Mouse (Mus musculus) megakaryocyte, embryonic 14.5 days (primary cell): ENCODE results near the gene Inpp5d. TPM values are rescaled to one million over a fixed set of nuclear protein-coding genes. Genes with fewer than 3 reads are reported as not detected.

Source experiments
- H3K27me3 ChIP-seq: replicated peaks from 2 replicates; pipeline ENCODE3; 2012; ENCODE audit warnings: inconsistent platforms
- H3K36me3 ChIP-seq: replicated peaks from 2 replicates; pipeline ENCODE3; 2012; ENCODE audit warnings: low read length, inconsistent platforms, mixed read lengths
- H3K4me1 ChIP-seq: 2 replicates; pipeline ENCODE4 v1.6.1; 2012; ENCODE audit warnings: inconsistent platforms
- H3K4me3 ChIP-seq: replicated peaks from 2 replicates; pipeline ENCODE3; 2012; ENCODE audit warnings: moderate library complexity, mild to moderate bottlenecking, inconsistent platforms
- H3K9me3 ChIP-seq: 2 replicates; pipeline ENCODE4 v1.6.1; 2012; ENCODE audit warnings: inconsistent platforms
- FLI1 ChIP-seq: IDR thresholded peaks from 2 replicates; pipeline ENCODE4 v1.6.1; 2012; ENCODE audit warnings: low read length, inconsistent platforms, mixed read lengths
- GATA1 ChIP-seq: IDR thresholded peaks from 3 replicates; pipeline ENCODE4 v1.6.1; 2012; ENCODE audit warnings: mixed read lengths, low read length, inconsistent platforms, borderline replicate concordance
- polyA plus RNA-seq: library from polyadenylated mRNA; stranded (reverse); fragments of >175 nt; gene quantifications from 2 replicates; pipeline ENCODE4 v1.2.3, GENCODE M21; 2012; ENCODE audit warnings: low replicate concordance; ENCODE audit not compliant: insufficient read depth

Inpp5d gene
- polyA plus RNA-seq, 1 experiment = 107 TPM

- peaks cover 10% of the 10 kb centered on the region for H3K4me1 ChIP-seq
- no peak overlapping the region for H3K4me3 ChIP-seq
- no peaks in the 10 kb centered on the region for H3K9me3 ChIP-seq
- H3K27me3 ChIP-seq = peaks cover 69% of the 10 kb centered on the region
- TF ChIP-seq FLI1 (no peak), GATA1 (no peak)
- no peaks in the 10 kb centered on the region for H3K36me3 ChIP-seq
Measured at GRCm38 (mm10) chr1:87600533-87600932, 19.6 kb upstream of the Inpp5d start.

- TF ChIP-seq FLI1 = no peak
- TF ChIP-seq GATA1 = no peak
- H3K4me1 ChIP-seq = peaks cover 20% of the 10 kb centered on the region
- peaks cover 66% of the 10 kb centered on the region for H3K27me3 ChIP-seq
- H3K4me3 ChIP-seq = no peak overlapping the region
- H3K36me3 ChIP-seq = no peaks in the 10 kb centered on the region
- H3K9me3 ChIP-seq = no peaks in the 10 kb centered on the region
Measured at GRCm38 (mm10) chr1:87601801-87602200, 18.3 kb upstream of the Inpp5d start.

- no peak overlapping the region for H3K4me3 ChIP-seq
- TF ChIP-seq FLI1 (no peak), GATA1 (no peak)
- no peaks in the 10 kb centered on the region for H3K36me3 ChIP-seq
- H3K27me3 ChIP-seq = peaks cover 52% of the 10 kb centered on the region
- peaks cover 34% of the 10 kb centered on the region for H3K4me1 ChIP-seq
- no peaks in the 10 kb centered on the region for H3K9me3 ChIP-seq
Measured at GRCm38 (mm10) chr1:87603389-87603788, 16.7 kb upstream of the Inpp5d start.

GRCm38 (mm10) chr1:87605296-87605695, 14.8 kb upstream of the Inpp5d start:
- TF ChIP-seq FLI1 = no peak
- TF ChIP-seq GATA1 = no peak
- Histone ChIP-seq H3K27me3 (peaks cover 42% of the 10 kb centered on the region), H3K9me3 (no peaks in the 10 kb centered on the region)

GRCm38 (mm10) chr1:87607385-87608091, 12.6 kb upstream of the Inpp5d start:
- Histone ChIP-seq H3K36me3 (no peaks in the 10 kb centered on the region), H3K9me3 (0 out of 2 replicates have a peak, but pooled peaks cover under 1% of the 10 kb centered on the region), H3K4me1 (peaks cover 41% of the 10 kb centered on the region), H3K27me3 (peaks cover 36% of the 10 kb centered on the region), H3K4me3 (no peak overlapping the region)
- TF ChIP-seq FLI1 = no peak
- TF ChIP-seq GATA1 = no peak

More at GRCm38 (mm10) chr1:87605296-87605695, 14.8 kb upstream of the Inpp5d start:
- Histone ChIP-seq H3K36me3 (no peaks in the 10 kb centered on the region), H3K4me1 (peaks cover 41% of the 10 kb centered on the region), H3K4me3 (no peak overlapping the region)

- TF ChIP-seq FLI1 (no peak), GATA1 (no peak)
Measured at GRCm38 (mm10) chr1:87608416-87609046, 11.6 kb upstream of the Inpp5d start.

GRCm38 (mm10) chr1:87614576-87615295, 5.4 kb upstream of the Inpp5d start:
- Histone ChIP-seq H3K27me3 (peaks cover 3% of the 10 kb centered on the region), H3K4me1 (peaks cover 17% of the 10 kb centered on the region), H3K4me3 (no peak overlapping the region), H3K36me3 (no peaks in the 10 kb centered on the region), H3K9me3 (peaks cover 7% of the 10 kb centered on the region)
- no peak for TF ChIP-seq FLI1
- TF ChIP-seq GATA1 = no peak

More at GRCm38 (mm10) chr1:87608416-87609046, 11.6 kb upstream of the Inpp5d start:
- Histone ChIP-seq H3K4me3 (no peak overlapping the region), H3K27me3 (peaks cover 26% of the 10 kb centered on the region), H3K9me3 (peaks cover 7% of the 10 kb centered on the region), H3K36me3 (no peaks in the 10 kb centered on the region), H3K4me1 (peaks cover 41% of the 10 kb centered on the region)

GRCm38 (mm10) chr1:87620693-87621092, 581 bp downstream of the Inpp5d start:
- H3K9me3 ChIP-seq = no peaks in the 10 kb centered on the region
- peak overlapping the region; percentile 92 for H3K4me3 ChIP-seq
- H3K4me1 ChIP-seq = peaks cover 67% of the 10 kb centered on the region
- peaks cover 38% of the 10 kb centered on the region for H3K36me3 ChIP-seq
- TF ChIP-seq GATA1 = no peak
- H3K27me3 ChIP-seq = no peaks in the 10 kb centered on the region

- Histone ChIP-seq H3K4me3 (peak overlapping the region; percentile 92), H3K9me3 (no peaks in the 10 kb centered on the region), H3K27me3 (no peaks in the 10 kb centered on the region), H3K4me1 (peaks cover 69% of the 10 kb centered on the region), H3K36me3 (peaks cover 41% of the 10 kb centered on the region)
- no peak for TF ChIP-seq GATA1
- TF ChIP-seq FLI1 = no peak
Measured at GRCm38 (mm10) chr1:87621146-87621857, 1.2 kb downstream of the Inpp5d start.
